Mouse (Mus musculus): ENCODE measurements around the gene Apoc1.

DNA sequence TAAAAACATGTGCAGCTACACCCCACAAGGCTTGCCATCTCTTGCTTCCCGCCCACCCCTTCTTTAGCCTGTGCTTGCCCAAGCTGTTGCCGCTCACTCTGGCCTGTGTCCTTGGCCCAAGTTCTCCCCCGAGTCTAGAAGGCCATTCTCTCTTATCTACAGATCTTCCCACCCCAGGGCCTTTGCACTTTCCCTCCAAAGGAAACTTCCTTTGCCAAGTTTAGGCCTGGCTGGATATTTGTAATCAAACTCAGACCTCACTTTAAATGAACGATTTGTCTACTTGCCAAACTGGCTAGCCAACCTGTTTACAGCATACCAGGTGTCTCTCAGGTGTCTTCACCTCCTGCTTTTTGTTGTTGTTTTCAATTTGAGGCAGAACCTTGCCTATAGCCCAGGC lies 1.6 kb downstream of the Apoc1 start:
- TF ChIP-seq CTCF (IDR thresholded peaks at IDR 0.05; ENCODE audit: borderline replicate concordance, insufficient read depth, low read depth, low read length) (no peak), POLR2A (IDR thresholded peaks at IDR 0.05; ENCODE audit: borderline replicate concordance, insufficient read depth, low read length) (no peak)

All from cerebellum, adult 2 months (tissue).